Mouse (Mus musculus) neural tube, embryonic 15.5 days (tissue): ENCODE measurements around the gene Id2. TPM values are rescaled to one million over a fixed set of nuclear protein-coding genes. Genes with fewer than 3 reads are reported as not detected.
A peak's percentile ranks its signal among the peaks of the same experiment; 100 is the strongest.

Source experiments
- ATAC-seq: fragments of 200-750 bp; cut with Nextera tagmentation; 2 replicates; pipeline ENCODE4 v1.8.0; 2017; ENCODE audit warnings: mild to moderate bottlenecking, moderate TSS enrichment, moderate library complexity; ENCODE audit not compliant: low FRiP score
- H3K27ac ChIP-seq: fragments of 300-500 bp; sonication (generic); replicated peaks from 2 replicates; pipeline ENCODE4 v1.5.1; 2015; ENCODE audit warnings: mild to moderate bottlenecking, inconsistent platforms
- H3K27me3 ChIP-seq: fragments of 300-500 bp; sonication (generic); replicated peaks from 2 replicates; pipeline ENCODE4 v1.6.1; 2015; ENCODE audit warnings: inconsistent platforms
- H3K36me3 ChIP-seq: fragments of 300-500 bp; sonication (generic); 2 replicates; pipeline ENCODE4 v1.6.1; 2015; ENCODE audit warnings: inconsistent platforms
- H3K4me1 ChIP-seq: fragments of 300-500 bp; sonication (generic); 2 replicates; pipeline ENCODE4 v1.6.1; 2015; ENCODE audit warnings: inconsistent platforms
- H3K4me2 ChIP-seq: fragments of 300-500 bp; sonication (generic); 2 replicates; pipeline ENCODE4 v1.6.1; 2015; ENCODE audit warnings: inconsistent platforms, mild to moderate bottlenecking, moderate library complexity
- H3K4me3 ChIP-seq: fragments of 300-500 bp; sonication (generic); replicated peaks from 2 replicates; pipeline ENCODE4 v1.5.1; 2015; ENCODE audit warnings: mild to moderate bottlenecking, inconsistent platforms
- H3K9ac ChIP-seq: fragments of 300-500 bp; sonication (generic); replicated peaks from 2 replicates; pipeline ENCODE4 v1.6.1; 2015; ENCODE audit warnings: mild to moderate bottlenecking, inconsistent platforms
- H3K9me3 ChIP-seq: fragments of 300-500 bp; sonication (generic); replicated peaks from 2 replicates; pipeline ENCODE4 v1.6.1; 2016; ENCODE audit warnings: inconsistent platforms
- WGBS: fragments of 180-500 bp; shearing (Covaris S2); methylation state at CpG from one replicate; pipeline ENCODE4 v1.1.7; 2015; ENCODE audit warnings: mixed read lengths; 5-methylcytosine and 5-hydroxymethylcytosine counted together
- polyA plus RNA-seq: library from polyadenylated mRNA; unstranded; fragments of >200 nt; fragmentation: Nextera tagmentation; extraction: Ambion mirVana; gene quantifications from 2 replicates; pipeline ENCODE4 v1.2.1, GENCODE M21; 2015

The Id2 gene
- polyA plus RNA-seq, 1 experiment from 2014 or later: 252 TPM

DNA sequence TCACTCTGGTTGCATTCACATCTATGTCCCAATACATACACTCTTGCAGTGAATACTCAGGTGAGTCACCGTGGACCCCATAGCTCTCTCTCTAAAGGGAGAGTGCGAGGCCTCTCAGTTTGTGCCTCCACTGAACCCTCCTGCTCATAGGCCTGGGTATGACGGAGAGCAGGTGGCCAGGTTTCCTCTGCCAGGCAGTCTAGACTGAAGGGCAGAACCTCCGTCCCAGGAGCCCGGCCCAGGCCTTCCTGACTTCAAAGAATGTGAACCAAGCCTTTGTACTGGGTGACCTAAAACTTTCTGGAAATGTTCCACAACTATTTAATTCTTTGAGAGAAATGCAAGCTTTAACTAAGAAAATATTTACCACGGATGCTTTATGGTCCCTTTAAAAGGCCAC is 7.0 kb upstream of the Id2 start:
- H3K36me3 ChIP-seq: no peaks in the 10 kb centered on the region
- H3K27ac ChIP-seq: no peak overlapping the region
- no peak overlapping the region for H3K4me3 ChIP-seq
- 85% methylated on average over 6 of the region's 6 CpGs for WGBS
- no peak overlapping the region for H3K9ac ChIP-seq
- no peaks in the 10 kb centered on the region for H3K27me3 ChIP-seq
- H3K4me1 ChIP-seq: peaks cover 26% of the 10 kb centered on the region
- ATAC-seq: no peak
- H3K4me2 ChIP-seq: no peak overlapping the region
- H3K9me3 ChIP-seq: no peaks in the 10 kb centered on the region

DNA sequence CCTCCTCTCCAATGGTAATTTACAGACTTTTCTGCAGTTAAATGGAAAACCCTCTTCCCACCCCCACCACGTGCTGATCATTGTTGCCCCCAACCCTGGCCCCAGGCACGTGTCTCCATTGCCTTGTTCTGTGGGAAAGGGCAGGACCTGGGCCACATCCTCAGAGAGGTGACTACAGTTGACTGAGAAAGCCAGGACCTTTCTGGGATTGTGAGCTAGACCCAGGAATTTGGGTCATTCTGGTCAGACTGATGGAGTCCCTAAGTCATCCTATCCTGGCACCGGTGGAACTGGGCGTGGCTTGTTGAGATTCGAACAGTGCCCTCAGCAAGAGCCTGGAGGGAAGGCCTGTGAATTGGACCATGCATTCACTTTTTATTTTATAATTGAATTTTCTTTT is 4.4 kb upstream of the Id2 start:
- H3K4me3 ChIP-seq: peak overlapping the region; percentile 60; the same call in 1 of the 2 replicates

GRCm38 (mm10) chr12:25100411-25101217 is 3.7 kb upstream of the Id2 start:
- Histone ChIP-seq H3K36me3 (no peaks in the 10 kb centered on the region), H3K4me3 (peak overlapping the region; percentile 60), H3K27me3 (no peaks in the 10 kb centered on the region), H3K27ac (peak overlapping the region; percentile 93), H3K9ac (peak overlapping the region; percentile 57), H3K4me2 (peak overlapping the region; percentile 96), H3K9me3 (no peaks in the 10 kb centered on the region), H3K4me1 (peaks cover 49% of the 10 kb centered on the region)
- ATAC-seq: no peak
- WGBS: under 1% methylated on average over 58 of the region's 59 CpGs

More for the DNA sequence above, 4.4 kb upstream of the Id2 start:
- WGBS: 23% methylated on average over 5 of the region's 5 CpGs
- no peak for ATAC-seq
- Histone ChIP-seq H3K4me2 (peak overlapping the region; percentile 96), H3K27me3 (no peaks in the 10 kb centered on the region), H3K36me3 (no peaks in the 10 kb centered on the region), H3K27ac (0 out of 2 replicates have a peak overlapping the region, but pooled peaks have one; percentile 19), H3K9me3 (no peaks in the 10 kb centered on the region), H3K9ac (no peak overlapping the region), H3K4me1 (peaks cover 49% of the 10 kb centered on the region)

DNA sequence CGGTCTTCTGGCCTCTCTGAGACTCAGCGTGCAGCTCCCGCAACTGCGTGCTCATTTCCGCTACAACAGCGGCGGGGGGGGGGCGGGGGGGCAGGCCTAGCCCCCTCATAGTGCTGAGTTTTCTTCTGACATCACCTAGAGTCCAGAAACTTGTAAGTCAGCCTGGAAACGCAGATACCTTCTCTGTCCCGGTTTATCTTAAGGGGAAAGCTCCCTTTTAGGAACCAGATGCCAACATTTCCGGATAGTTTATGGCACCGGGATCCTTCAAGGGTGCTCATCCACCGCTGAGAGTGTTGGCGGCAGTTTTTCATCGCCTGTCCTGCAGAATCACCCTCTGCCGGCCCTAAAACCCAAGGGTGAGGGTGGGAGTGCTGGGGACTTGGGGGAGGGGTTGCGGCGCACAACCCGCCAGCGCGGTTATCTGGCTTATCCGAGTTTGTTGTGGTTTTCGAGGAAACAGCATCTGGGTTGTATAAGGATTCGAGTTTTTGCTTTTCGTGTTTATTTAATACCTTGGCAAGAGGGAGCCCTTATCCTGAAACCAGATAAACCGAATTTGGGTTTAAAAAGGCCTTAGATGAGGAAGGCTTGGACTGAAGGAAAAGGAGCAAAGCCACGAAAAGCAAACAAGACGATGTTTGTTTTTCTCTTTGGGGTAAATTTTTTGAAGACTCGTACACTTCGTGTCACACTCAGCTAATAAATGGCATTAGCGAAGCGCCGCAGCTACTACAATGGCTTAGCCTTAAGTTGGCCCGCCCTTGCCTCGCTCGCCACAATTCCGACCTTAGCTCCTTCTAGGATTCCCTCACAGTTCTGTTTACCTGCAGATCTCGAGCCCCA is 2.8 kb upstream of the Id2 start:
- H3K4me2 ChIP-seq: peak overlapping the region; percentile 96
- peaks cover 53% of the 10 kb centered on the region for H3K4me1 ChIP-seq
- H3K36me3 ChIP-seq: no peaks in the 10 kb centered on the region
- H3K4me3 ChIP-seq: peak overlapping the region; percentile 60
- WGBS: under 1% methylated on average over 38 of the region's 38 CpGs
- no peaks in the 10 kb centered on the region for H3K27me3 ChIP-seq
- H3K9me3 ChIP-seq: no peaks in the 10 kb centered on the region
- peak overlapping the region; percentile 93 for H3K27ac ChIP-seq
- peak overlapping the region; percentile 57 for H3K9ac ChIP-seq
- no peak for ATAC-seq

DNA sequence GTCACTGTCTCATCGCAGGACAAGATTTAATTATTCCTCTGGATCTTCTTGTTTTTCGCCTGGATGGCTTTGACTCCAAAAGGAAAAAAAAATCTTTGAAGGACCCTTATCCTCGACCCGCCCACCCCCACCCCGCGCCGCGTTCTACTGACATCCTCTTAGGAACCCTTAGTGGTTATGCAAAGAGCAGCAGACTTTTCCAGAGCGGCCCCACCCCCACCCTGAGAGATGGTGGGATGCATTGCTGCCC is 2.3 kb upstream of the Id2 start:
- no peaks in the 10 kb centered on the region for H3K27me3 ChIP-seq
- H3K4me3 ChIP-seq: peak overlapping the region; percentile 60
- WGBS: 0% methylated on average over 9 of the region's 9 CpGs
- peak; percentile 43; the same call in 1 of the 2 replicates for ATAC-seq
- H3K36me3 ChIP-seq: no peaks in the 10 kb centered on the region
- H3K9me3 ChIP-seq: no peaks in the 10 kb centered on the region
- peak overlapping the region; percentile 96 for H3K4me2 ChIP-seq
- peaks cover 59% of the 10 kb centered on the region for H3K4me1 ChIP-seq
- H3K27ac ChIP-seq: peak overlapping the region; percentile 93
- H3K9ac ChIP-seq: peak overlapping the region; percentile 57

DNA sequence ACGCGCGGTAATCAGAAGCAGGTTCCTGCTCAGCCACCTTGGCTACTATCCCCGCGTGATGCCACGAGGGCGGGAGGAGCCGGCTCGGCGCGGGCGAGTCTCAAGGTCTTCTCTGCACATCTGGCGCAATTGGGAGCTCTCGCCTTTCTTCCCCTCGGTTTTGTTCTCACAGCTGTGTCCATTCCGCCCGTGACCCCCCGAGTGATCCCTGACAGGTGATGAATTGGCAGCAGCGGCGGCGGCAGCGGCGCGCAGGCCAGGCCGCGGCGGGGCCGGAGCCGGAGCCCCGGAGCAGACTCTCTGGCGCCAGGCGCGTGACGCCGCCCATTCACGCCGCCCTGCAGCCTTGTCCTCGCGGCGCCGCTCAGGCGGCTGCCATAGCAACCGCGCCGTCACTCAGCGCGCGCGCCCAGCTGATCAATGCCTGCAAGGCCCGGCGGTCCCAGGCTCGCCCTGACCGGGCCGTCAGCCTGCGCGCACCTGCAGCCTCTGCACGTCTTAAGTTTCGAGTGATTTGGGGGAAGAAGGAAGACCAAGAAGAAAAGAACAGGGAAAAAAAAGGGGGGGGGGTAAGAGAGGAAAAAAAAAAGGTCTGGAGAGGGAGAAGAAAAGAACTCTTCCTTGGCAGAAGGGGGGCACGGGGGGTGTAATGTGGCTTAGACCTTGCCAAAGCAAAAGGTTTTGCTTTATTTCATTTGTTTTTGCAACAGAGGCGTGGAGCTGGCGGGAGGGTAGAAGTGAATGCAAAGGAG is 1.8 kb upstream of the Id2 start:
- 0% methylated on average over 56 of the region's 61 CpGs for WGBS
- Histone ChIP-seq H3K9ac (peak overlapping the region; percentile 57), H3K27ac (peak overlapping the region; percentile 93), H3K9me3 (no peaks in the 10 kb centered on the region), H3K4me2 (peak overlapping the region; percentile 96), H3K36me3 (no peaks in the 10 kb centered on the region), H3K27me3 (no peaks in the 10 kb centered on the region), H3K4me3 (peak overlapping the region; percentile 60), H3K4me1 (peaks cover 62% of the 10 kb centered on the region)
- peak; percentile 81 for ATAC-seq

GRCm38 (mm10) chr12:25098161-25098550 is 1.2 kb upstream of the Id2 start:
- ATAC-seq: no peak; the same call in 1 of the 2 replicates
- under 1% methylated on average over 9 of the region's 10 CpGs for whole genome bisulfite sequencing
- peaks cover 66% of the 10 kb centered on the region for H3K4me1 ChIP-seq
- H3K36me3 ChIP-seq: no peaks in the 10 kb centered on the region
- H3K9ac ChIP-seq: peak overlapping the region; percentile 57
- H3K4me3 ChIP-seq: peak overlapping the region; percentile 60
- H3K9me3 ChIP-seq: no peaks in the 10 kb centered on the region
- H3K27me3 ChIP-seq: no peaks in the 10 kb centered on the region
- peak overlapping the region; percentile 93 for H3K27ac ChIP-seq
- H3K4me2 ChIP-seq: peak overlapping the region; percentile 96

- ATAC-seq: no peak
- Histone ChIP-seq H3K9me3 (no peaks in the 10 kb centered on the region), H3K4me1 (peaks cover 72% of the 10 kb centered on the region), H3K27ac (peak overlapping the region; percentile 93), H3K4me3 (peak overlapping the region; percentile 60), H3K27me3 (no peaks in the 10 kb centered on the region), H3K4me2 (peak overlapping the region; percentile 96), H3K9ac (peak overlapping the region; percentile 57; the same call in 1 of the 2 replicates), H3K36me3 (no peaks in the 10 kb centered on the region)
- 4% methylated on average over 28 of the region's 28 CpGs for WGBS
Measured at GRCm38 (mm10) chr12:25097210-25098160, 545 bp upstream of the Id2 start.

GRCm38 (mm10) chr12:25096640-25097051 is 294 bp downstream of the Id2 start:
- no peak for ATAC-seq
- peak overlapping the region; percentile 60 for H3K9ac ChIP-seq
- peak overlapping the region; percentile 60 for H3K4me3 ChIP-seq
- H3K9me3 ChIP-seq: no peaks in the 10 kb centered on the region
- no peaks in the 10 kb centered on the region for H3K36me3 ChIP-seq
- H3K27me3 ChIP-seq: no peaks in the 10 kb centered on the region
- peak overlapping the region; percentile 96 for H3K4me2 ChIP-seq
- peak overlapping the region; percentile 93 for H3K27ac ChIP-seq
- WGBS: 1% methylated on average over 15 of the region's 15 CpGs
- peaks cover 79% of the 10 kb centered on the region for H3K4me1 ChIP-seq

DNA sequence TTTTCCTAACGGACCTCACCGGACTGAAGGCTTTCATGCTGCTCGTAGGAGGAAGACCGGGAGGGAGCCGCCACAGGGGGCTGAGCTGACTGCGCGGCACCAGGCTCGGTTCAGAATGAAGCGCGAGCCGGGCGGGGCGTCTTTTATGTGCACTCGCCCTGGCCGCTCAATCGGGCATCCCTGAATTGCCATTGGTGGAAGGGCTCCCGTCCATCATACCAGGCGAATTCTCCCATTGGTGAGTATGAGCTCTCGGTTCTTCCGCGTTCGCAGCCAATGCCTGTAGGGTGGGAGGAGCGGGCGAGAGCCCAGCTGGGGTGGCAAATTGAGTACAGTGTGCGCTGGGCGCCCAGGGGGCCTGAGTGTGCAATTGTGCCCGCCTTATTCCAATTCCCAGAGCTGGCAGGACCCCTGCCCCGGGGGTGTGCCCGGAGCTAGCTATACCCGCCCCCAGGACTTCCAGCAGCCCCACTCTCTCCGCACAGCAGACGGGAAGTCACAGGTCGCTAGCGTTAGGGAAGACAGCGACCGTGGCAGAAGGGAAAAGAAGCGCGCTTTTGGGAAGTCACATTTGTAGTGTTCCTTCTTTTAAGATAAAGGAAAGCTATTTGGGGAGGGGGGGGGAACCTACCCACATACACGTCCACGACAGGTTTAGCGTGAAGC is 833 bp downstream of the Id2 start:
- H3K4me3 ChIP-seq: peak overlapping the region; percentile 60
- peak overlapping the region; percentile 69 for H3K9ac ChIP-seq
- no peaks in the 10 kb centered on the region for H3K9me3 ChIP-seq
- no peaks in the 10 kb centered on the region for H3K27me3 ChIP-seq
- WGBS: under 1% methylated on average over 41 of the region's 41 CpGs
- peak; percentile 90 for ATAC-seq
- H3K27ac ChIP-seq: peak overlapping the region; percentile 93
- H3K36me3 ChIP-seq: no peaks in the 10 kb centered on the region
- peaks cover 75% of the 10 kb centered on the region for H3K4me1 ChIP-seq
- peak overlapping the region; percentile 96 for H3K4me2 ChIP-seq
